Mouse (Mus musculus): ENCODE data around the gene Otop3. TPM values are rescaled to one million over a fixed set of nuclear protein-coding genes. Genes with fewer than 3 reads are reported as not detected.

Otop3 gene
- polyA plus RNA-seq, 1 experiment = not detected

DNA sequence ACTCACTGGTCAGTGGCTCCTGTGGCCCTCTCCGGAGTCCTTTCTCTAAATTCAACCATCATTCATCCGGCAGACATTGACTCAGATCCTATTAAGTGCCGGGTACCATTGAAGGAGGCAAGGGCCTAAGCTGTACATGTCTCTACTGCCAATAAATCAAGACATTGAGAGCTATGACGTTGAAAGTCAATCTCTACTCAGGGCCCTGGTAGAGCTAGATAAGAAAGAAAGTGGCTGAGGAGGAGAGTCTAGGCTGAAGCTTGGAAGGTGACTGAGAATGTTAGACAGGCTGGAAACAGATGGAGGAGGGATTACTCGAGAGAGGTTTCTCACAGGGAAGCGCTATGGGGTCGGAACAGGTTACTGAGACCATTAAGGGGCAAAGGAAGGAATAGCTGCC is 35.8 kb downstream of the Otop3 start:
- Histone ChIP-seq H3K27me3 (ENCODE audit: control insufficient read depth, insufficient read depth, low read length, poor library complexity, severe bottlenecking) (peaks cover 6% of the 10 kb centered on the region; the same call in 1 of the 2 replicates), H3K9ac (ENCODE audit: low read depth, poor library complexity, severe bottlenecking) (no peak overlapping the region), H3K4me3 (ENCODE audit: low read depth, low read length) (no peak overlapping the region), H3K36me3 (ENCODE audit: control insufficient read depth, insufficient read depth, low read length, poor library complexity, severe bottlenecking) (no peaks in the 10 kb centered on the region), H3K9me3 (replicated peaks; ENCODE audit: control insufficient read depth, insufficient read depth, low read length, poor library complexity, severe bottlenecking) (no peaks in the 10 kb centered on the region), H3K4me1 (ENCODE audit: control insufficient read depth, insufficient read depth, low read length) (no peaks in the 10 kb centered on the region), H3K27ac (ENCODE audit: insufficient read depth, low read length) (no peak overlapping the region)
- TF ChIP-seq EP300 (IDR thresholded peaks at IDR 0.05; ENCODE audit: insufficient read depth, low read depth, low read length) = no peak
- no peak for TF ChIP-seq CTCF (IDR thresholded peaks at IDR 0.05; ENCODE audit: low read depth, low read length)
- TF ChIP-seq POLR2A (IDR thresholded peaks at IDR 0.05; ENCODE audit: insufficient read depth, low read length) = no peak

DNA sequence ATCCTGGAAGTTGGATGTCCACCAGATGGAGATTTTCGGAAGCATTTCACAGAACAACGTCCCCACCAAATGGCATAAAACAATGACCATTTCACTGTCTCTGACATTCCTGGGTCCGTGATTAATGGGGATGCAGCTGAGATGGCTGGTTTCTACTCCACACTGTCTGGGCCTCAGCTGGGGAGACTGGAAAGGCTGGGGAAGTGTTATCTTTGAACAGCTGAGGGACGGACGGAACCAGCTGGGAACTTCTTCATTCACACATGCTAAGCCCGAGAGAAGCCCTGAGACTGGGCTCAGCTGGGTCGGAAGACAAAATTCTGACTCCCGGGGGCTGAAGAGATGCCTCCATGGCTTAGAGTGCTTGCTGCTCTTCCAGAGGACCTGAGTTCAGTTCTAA is 36.8 kb downstream of the Otop3 start:
- TF ChIP-seq CTCF (IDR thresholded peaks at IDR 0.05; ENCODE audit: low read depth, low read length) (no peak), EP300 (IDR thresholded peaks at IDR 0.05; ENCODE audit: insufficient read depth, low read depth, low read length) (no peak), POLR2A (IDR thresholded peaks at IDR 0.05; ENCODE audit: insufficient read depth, low read length) (no peak)
- Histone ChIP-seq H3K4me1 (ENCODE audit: control insufficient read depth, insufficient read depth, low read length) (no peaks in the 10 kb centered on the region), H3K27ac (ENCODE audit: insufficient read depth, low read length) (no peak overlapping the region), H3K27me3 (ENCODE audit: control insufficient read depth, insufficient read depth, low read length, poor library complexity, severe bottlenecking) (peaks cover 6% of the 10 kb centered on the region; the same call in 1 of the 2 replicates), H3K36me3 (ENCODE audit: control insufficient read depth, insufficient read depth, low read length, poor library complexity, severe bottlenecking) (no peaks in the 10 kb centered on the region), H3K4me3 (ENCODE audit: low read depth, low read length) (no peak overlapping the region), H3K9me3 (replicated peaks; ENCODE audit: control insufficient read depth, insufficient read depth, low read length, poor library complexity, severe bottlenecking) (no peaks in the 10 kb centered on the region), H3K9ac (ENCODE audit: low read depth, poor library complexity, severe bottlenecking) (no peak overlapping the region)

DNA sequence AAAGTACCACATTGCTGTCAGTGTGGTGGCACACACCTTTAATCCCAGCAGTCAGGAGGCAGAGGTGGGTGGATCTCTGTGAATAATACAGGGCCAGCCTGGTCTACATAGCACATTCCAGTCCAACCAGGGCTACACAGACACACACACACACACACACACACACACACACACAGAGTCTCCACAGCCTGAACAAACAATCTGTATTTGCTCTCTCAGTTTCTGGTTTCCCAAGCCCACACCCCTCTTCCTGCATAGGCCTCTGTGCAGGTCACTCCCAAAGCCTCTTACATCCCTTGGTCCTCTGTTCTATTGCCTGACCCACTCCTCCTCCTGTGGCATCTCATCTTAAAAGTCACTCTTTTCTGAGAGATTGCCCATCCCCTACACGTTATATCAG is 37.5 kb downstream of the Otop3 start:
- peaks cover 5% of the 10 kb centered on the region; the same call in 1 of the 2 replicates for H3K27me3 ChIP-seq (ENCODE audit: control insufficient read depth, insufficient read depth, low read length, poor library complexity, severe bottlenecking)
- H3K4me3 ChIP-seq (ENCODE audit: low read depth, low read length) = no peak overlapping the region
- H3K4me1 ChIP-seq (ENCODE audit: control insufficient read depth, insufficient read depth, low read length) = no peaks in the 10 kb centered on the region
- no peak overlapping the region for H3K27ac ChIP-seq (ENCODE audit: insufficient read depth, low read length)
- no peak overlapping the region for H3K9ac ChIP-seq (ENCODE audit: low read depth, poor library complexity, severe bottlenecking)
- H3K9me3 ChIP-seq (replicated peaks; ENCODE audit: control insufficient read depth, insufficient read depth, low read length, poor library complexity, severe bottlenecking) = no peaks in the 10 kb centered on the region
- H3K36me3 ChIP-seq (ENCODE audit: control insufficient read depth, insufficient read depth, low read length, poor library complexity, severe bottlenecking) = no peaks in the 10 kb centered on the region
- TF ChIP-seq CTCF (IDR thresholded peaks at IDR 0.05; ENCODE audit: low read depth, low read length) = no peak
- TF ChIP-seq EP300 (IDR thresholded peaks at IDR 0.05; ENCODE audit: insufficient read depth, low read depth, low read length) = no peak
- TF ChIP-seq POLR2A (IDR thresholded peaks at IDR 0.05; ENCODE audit: insufficient read depth, low read length) = no peak

DNA sequence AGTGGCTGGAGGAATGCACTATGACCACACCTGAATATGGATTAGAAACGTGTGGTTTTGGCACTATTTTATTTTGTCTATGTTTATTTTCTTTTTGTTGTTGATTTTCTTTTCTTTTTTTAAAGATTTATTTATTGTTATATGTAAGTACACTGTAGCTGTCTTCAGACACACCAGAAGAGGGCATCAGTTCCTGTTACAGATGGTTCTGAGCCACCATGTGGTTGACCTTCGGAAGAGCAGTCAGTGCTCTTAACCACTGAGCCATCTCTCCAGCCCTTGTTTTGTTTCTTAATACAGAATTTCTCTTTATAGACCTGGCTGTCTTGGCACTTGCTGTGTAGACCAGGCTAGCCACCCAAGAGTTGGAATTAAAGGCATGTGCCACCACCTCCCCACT is 38.2 kb downstream of the Otop3 start:
- no peaks in the 10 kb centered on the region for H3K36me3 ChIP-seq (ENCODE audit: control insufficient read depth, insufficient read depth, low read length, poor library complexity, severe bottlenecking)
- H3K27ac ChIP-seq (ENCODE audit: insufficient read depth, low read length) = no peak overlapping the region
- no peak overlapping the region for H3K4me3 ChIP-seq (ENCODE audit: low read depth, low read length)
- no peak for TF ChIP-seq CTCF (IDR thresholded peaks at IDR 0.05; ENCODE audit: low read depth, low read length)
- no peak for TF ChIP-seq EP300 (IDR thresholded peaks at IDR 0.05; ENCODE audit: insufficient read depth, low read depth, low read length)
- no peaks in the 10 kb centered on the region for H3K4me1 ChIP-seq (ENCODE audit: control insufficient read depth, insufficient read depth, low read length)
- H3K9me3 ChIP-seq (replicated peaks; ENCODE audit: control insufficient read depth, insufficient read depth, low read length, poor library complexity, severe bottlenecking) = no peaks in the 10 kb centered on the region
- peaks cover 4% of the 10 kb centered on the region; the same call in 1 of the 2 replicates for H3K27me3 ChIP-seq (ENCODE audit: control insufficient read depth, insufficient read depth, low read length, poor library complexity, severe bottlenecking)
- no peak overlapping the region for H3K9ac ChIP-seq (ENCODE audit: low read depth, poor library complexity, severe bottlenecking)

DNA sequence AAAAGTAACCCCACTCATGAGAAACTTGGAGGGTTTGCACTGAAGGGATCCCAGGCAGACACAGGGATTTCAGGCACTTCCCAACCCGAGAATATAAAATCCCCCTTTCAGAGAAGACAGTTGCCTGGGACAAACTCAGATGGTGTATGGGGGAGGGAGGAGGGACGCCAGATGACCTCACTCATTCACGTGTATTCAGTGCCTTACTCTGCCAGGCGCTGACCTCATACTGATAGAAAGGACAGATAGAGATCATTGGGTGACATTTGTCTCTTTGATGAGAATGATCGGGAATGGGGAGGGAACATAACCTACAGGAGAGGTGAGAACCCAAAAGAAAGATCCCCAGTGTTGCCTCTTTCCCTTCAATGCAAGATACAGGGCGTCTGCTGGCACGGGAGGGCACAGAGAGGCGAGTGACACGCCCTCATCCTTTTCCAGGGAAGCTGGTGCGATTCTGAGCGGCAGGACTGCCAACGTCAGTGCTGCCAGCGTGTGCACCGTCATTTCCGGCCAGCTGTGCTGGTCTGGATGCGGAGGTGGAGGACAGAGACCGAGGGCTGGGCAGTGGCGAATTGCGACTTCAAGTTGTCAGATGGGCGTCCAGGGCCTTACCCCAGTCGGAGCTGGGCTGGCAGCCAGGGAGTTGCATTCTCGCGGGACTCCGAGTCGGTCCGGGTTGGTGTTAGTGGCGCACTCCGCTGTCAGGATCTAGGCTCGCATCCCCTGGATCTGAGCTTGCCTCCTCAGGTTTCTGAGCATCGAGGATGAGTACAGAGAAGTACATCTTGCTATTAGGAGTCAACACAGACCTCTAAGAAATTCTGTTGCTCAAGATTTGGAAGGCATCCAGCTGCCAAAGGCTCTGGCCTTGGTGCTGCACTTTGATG is 39.5 kb downstream of the Otop3 start:
- TF ChIP-seq EP300 (IDR thresholded peaks at IDR 0.05; ENCODE audit: insufficient read depth, low read depth, low read length) = no peak
- TF ChIP-seq CTCF (IDR thresholded peaks at IDR 0.05; ENCODE audit: low read depth, low read length) = no peak
- TF ChIP-seq POLR2A (IDR thresholded peaks at IDR 0.05; ENCODE audit: insufficient read depth, low read length) = no peak
- H3K4me3 ChIP-seq (ENCODE audit: low read depth, low read length) = no peak overlapping the region
- no peaks in the 10 kb centered on the region for H3K4me1 ChIP-seq (ENCODE audit: control insufficient read depth, insufficient read depth, low read length)
- H3K9me3 ChIP-seq (replicated peaks; ENCODE audit: control insufficient read depth, insufficient read depth, low read length, poor library complexity, severe bottlenecking) = no peaks in the 10 kb centered on the region
- no peak overlapping the region for H3K9ac ChIP-seq (ENCODE audit: low read depth, poor library complexity, severe bottlenecking)
- H3K36me3 ChIP-seq (ENCODE audit: control insufficient read depth, insufficient read depth, low read length, poor library complexity, severe bottlenecking) = no peaks in the 10 kb centered on the region
- no peaks in the 10 kb centered on the region for H3K27me3 ChIP-seq (ENCODE audit: control insufficient read depth, insufficient read depth, low read length, poor library complexity, severe bottlenecking)
- no peak overlapping the region for H3K27ac ChIP-seq (ENCODE audit: insufficient read depth, low read length)

DNA sequence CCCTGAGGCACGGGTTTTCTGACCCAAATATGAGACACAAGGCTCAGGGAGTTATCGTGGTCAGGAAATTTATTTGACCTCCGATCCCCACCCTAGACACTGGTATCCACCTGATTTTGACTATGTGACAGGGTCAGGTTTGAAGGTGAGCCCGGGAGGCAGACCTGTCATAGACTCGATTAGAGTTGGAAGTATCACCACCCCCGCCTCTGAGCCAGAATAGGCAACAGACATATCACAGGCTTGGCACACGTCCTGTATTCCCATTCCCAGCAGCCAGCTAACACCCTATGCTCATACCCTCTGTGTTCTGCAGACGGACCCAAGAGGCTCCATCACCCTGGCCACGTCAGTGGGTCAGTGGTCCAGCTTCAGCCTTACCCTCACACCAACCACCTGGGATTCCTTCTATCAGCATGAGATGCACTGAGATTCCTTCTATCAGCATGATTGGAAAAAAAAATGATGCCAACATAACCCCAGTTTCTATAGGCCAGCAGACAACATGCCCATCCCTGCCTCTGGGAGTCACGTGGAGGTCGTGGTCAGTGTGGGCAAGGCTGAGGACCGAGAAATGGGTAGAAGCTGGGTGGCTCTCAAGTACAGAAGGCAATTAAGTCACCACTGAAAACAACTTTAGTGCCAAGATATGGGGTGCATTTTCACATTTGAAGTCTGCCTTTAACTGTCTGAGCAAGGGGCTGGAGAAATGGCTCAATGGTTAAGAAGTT is 40.3 kb downstream of the Otop3 start:
- TF ChIP-seq POLR2A (IDR thresholded peaks at IDR 0.05; ENCODE audit: insufficient read depth, low read length) = no peak
- no peak overlapping the region for H3K4me3 ChIP-seq (ENCODE audit: low read depth, low read length)
- no peaks in the 10 kb centered on the region for H3K4me1 ChIP-seq (ENCODE audit: control insufficient read depth, insufficient read depth, low read length)
- H3K27me3 ChIP-seq (ENCODE audit: control insufficient read depth, insufficient read depth, low read length, poor library complexity, severe bottlenecking) = no peaks in the 10 kb centered on the region
- H3K9ac ChIP-seq (ENCODE audit: low read depth, poor library complexity, severe bottlenecking) = no peak overlapping the region
- H3K27ac ChIP-seq (ENCODE audit: insufficient read depth, low read length) = no peak overlapping the region
- no peaks in the 10 kb centered on the region for H3K36me3 ChIP-seq (ENCODE audit: control insufficient read depth, insufficient read depth, low read length, poor library complexity, severe bottlenecking)
- H3K9me3 ChIP-seq (replicated peaks; ENCODE audit: control insufficient read depth, insufficient read depth, low read length, poor library complexity, severe bottlenecking) = no peaks in the 10 kb centered on the region

All from ES-Bruce4 (cell line).